Mouse (Mus musculus): ENCODE measurements around the gene Psrc1. TPM values are rescaled to one million over a fixed set of nuclear protein-coding genes. Genes with fewer than 3 reads are reported as not detected.
A peak's percentile ranks its signal among the peaks of the same experiment; 100 is the strongest.

The Psrc1 gene
- polyA plus RNA-seq, 1 experiment from 2014 or later: 81.5 TPM

DNA sequence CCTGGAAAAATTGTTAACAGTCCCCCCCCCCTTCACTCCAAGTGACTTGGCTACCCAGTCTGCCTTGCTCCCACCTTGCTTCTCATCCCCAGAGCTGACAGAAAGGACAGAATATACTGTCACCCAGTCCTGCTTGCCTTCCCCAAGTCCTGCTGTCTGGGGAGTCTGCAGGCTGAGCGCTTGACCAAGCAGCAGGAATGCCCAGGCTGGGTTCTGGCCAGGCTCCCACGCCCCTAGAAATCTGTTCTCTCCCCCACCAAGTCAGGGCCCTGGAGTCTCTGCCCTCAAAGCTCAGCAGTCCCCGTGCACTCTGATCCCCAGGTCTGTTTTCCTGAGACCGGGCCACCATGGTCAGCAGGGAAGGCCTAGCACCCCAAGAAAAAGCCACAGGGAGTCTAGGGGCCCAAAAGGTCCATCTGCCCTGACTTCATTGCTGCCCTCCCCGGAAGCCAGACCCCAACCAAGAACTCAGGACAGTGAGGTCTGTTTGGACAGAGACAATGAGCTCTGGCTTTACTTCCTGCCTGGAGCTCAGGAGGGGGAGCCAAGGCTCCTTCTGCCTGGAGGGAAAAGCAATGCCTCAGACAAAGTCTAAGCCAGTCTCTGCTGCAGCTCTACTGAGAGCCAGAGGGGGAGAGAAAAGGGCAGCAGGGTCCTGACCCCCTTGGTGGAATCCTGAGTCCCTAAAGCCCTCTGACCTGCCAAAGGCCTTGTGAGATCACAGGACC is 27.6 kb downstream of the Psrc1 start:
- H3K4me3 ChIP-seq: no peak overlapping the region
- 60% methylated on average over 5 of the region's 5 CpGs for WGBS
- H3K27me3 ChIP-seq: peaks cover 2% of the 10 kb centered on the region

DNA sequence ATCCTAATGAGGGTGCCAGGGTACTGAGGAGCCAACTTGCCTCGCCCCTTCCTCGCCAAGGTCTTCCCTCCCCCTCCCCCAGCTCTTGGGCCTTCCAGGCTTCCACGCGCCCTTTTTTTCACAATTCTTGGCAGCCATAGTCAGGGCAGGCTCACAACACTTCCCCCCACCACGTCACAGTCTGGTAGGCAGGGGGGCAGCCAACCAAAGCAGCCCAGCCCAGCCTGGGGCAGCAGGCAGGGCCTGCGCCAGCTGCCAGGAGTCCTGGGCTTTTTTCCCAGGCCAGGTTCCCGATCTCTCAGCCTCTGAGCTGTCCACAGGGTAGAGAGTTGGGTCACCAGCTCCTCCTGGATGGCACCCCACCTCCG is 28.1 kb downstream of the Psrc1 start:
- ATAC-seq (ENCODE audit: borderline replicate concordance, extremely low read depth, low FRiP score, low TSS enrichment): no peak
- Histone ChIP-seq H3K36me3 (peaks cover 23% of the 10 kb centered on the region), H3K4me1 (peaks cover 24% of the 10 kb centered on the region), H3K4me3 (no peak overlapping the region), H3K9me3 (no peaks in the 10 kb centered on the region), H3K27ac (peak overlapping the region; percentile 55), H3K27me3 (peaks cover 8% of the 10 kb centered on the region), H3K9ac (no peak overlapping the region), H3K4me2 (peak overlapping the region; percentile 30)
- WGBS: 66% methylated on average over 8 of the region's 8 CpGs

More for the DNA sequence above, 27.6 kb downstream of the Psrc1 start:
- Histone ChIP-seq H3K4me1 (peaks cover 24% of the 10 kb centered on the region), H3K27ac (peak overlapping the region; percentile 55), H3K9ac (no peak overlapping the region), H3K36me3 (peaks cover 23% of the 10 kb centered on the region), H3K9me3 (no peaks in the 10 kb centered on the region), H3K4me2 (peak overlapping the region; percentile 30)
- ATAC-seq (ENCODE audit: borderline replicate concordance, extremely low read depth, low FRiP score, low TSS enrichment): 0 out of 2 replicates have a peak, but pooled peaks have one; percentile 7

DNA sequence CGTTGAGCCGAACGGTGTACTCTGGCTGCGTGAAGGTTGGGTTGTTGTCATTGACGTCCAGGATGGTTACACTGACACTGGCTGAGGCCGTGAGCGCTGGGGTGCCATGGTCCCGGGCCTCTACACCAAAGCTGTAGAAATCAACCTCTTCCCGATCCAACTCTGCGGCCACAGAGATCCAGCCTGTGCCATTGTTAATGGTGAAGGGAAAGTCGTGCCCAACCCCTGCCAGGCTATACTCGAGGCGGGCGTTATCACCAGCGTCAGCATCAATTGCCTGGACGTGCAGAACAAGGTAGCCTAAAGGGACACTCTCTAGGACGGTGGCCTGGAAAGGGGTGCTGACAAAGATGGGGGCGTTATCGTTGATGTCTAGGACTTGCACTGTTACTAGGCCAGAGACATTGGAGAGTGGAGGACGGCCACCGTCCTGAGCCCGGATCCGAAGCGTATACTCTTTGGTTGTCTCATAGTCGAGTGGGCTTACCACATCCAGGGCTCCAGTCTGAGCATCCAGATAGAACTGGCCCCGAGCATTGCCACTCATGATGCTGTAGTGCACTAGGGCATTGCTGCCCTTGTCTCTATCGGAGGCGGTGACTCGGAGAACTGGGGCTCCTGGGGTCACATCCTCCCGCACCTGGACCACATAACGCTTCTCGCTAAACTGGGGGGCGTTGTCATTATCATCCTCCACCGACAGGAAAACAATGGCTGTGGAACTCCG is 30.2 kb downstream of the Psrc1 start:
- Histone ChIP-seq H3K9me3 (no peaks in the 10 kb centered on the region), H3K36me3 (peaks cover 23% of the 10 kb centered on the region), H3K27me3 (peaks cover 12% of the 10 kb centered on the region), H3K4me2 (no peak overlapping the region), H3K4me1 (peaks cover 24% of the 10 kb centered on the region), H3K4me3 (no peak overlapping the region), H3K27ac (no peak overlapping the region), H3K9ac (no peak overlapping the region)
- WGBS: 96% methylated on average over 35 of the region's 35 CpGs
- ATAC-seq (ENCODE audit: borderline replicate concordance, extremely low read depth, low FRiP score, low TSS enrichment): no peak

DNA sequence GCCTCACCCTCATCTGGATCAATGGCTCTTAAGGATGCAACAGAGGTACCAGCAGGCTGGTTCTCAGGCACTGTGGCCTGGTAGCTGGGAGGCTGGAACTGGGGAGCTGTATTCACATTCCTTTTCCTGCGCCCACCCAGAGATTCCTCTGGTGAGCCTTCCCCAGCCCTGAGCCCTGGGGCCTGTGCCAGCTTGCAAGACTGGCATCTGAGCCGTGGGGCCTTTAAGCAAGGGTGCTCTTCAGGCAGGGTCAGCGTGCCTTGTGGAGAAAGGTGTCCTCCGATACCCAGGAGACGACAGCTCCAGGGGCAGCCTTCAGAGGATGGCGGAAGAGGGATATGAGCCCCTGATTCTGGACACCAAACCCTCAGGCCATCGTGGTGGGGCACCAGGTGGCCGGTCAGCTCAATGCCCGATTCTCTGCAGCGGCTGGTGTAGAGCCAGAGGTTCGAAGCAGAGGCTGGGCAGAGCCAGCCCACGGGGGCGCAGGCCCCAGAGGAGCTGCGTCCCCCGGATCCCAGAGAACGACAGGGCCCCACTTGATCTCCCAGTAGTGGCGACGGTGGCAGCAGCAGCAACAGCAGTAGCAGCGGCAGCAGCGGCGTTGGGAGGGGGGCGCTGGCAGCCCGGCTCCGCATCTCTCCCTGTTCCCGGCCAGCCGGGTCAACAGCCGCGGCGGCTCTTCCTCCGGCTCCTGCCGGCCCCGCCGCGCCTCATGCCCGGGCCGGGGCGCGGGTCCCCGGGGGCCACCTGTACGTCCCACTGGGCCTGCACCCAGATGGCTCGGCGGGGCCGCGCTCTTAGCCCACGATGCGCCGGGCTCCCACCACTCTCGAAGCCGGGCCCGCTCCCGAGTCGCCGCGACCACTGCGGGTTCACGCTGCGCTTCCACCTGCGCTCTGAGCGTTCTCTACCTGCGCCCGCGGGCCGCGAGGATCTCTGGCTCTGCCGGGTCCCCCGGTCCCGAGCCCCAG is 31.5 kb downstream of the Psrc1 start, which contains the start of gene Celsr2:
Gene Celsr2, minus strand, starts transcription at position 696 of the 974 bp plus-strand sequence.
- H3K9me3 ChIP-seq: no peaks in the 10 kb centered on the region
- H3K27me3 ChIP-seq: peaks cover 12% of the 10 kb centered on the region
- ATAC-seq (ENCODE audit: borderline replicate concordance, extremely low read depth, low FRiP score, low TSS enrichment): peak; percentile 21; the same call in 1 of the 2 replicates
- H3K9ac ChIP-seq: peak within 1 kb of the TSS; percentile 56
- peak within 1 kb of the TSS; percentile 60 for H3K27ac ChIP-seq
- peak within 1 kb of the TSS; percentile 69 for H3K4me3 ChIP-seq
- peaks cover 24% of the 10 kb centered on the region for H3K4me1 ChIP-seq
- peaks cover 23% of the 10 kb centered on the region for H3K36me3 ChIP-seq
- H3K4me2 ChIP-seq: peak within 1 kb of the TSS; percentile 98
- WGBS: 5% methylated on average over 61 of the region's 67 CpGs

GRCm38 (mm10) chr3:108415831-108416223 is 32.2 kb downstream of the Psrc1 start:
- peaks cover 12% of the 10 kb centered on the region for H3K27me3 ChIP-seq
- H3K4me3 ChIP-seq: peak overlapping the region; percentile 69
- H3K36me3 ChIP-seq: peaks cover 23% of the 10 kb centered on the region
- H3K9me3 ChIP-seq: no peaks in the 10 kb centered on the region
- under 1% methylated on average over 48 of the region's 48 CpGs for WGBS
- H3K9ac ChIP-seq: peak overlapping the region; percentile 56
- H3K27ac ChIP-seq: peak overlapping the region; percentile 60
- peak; percentile 78; the same call in 1 of the 2 replicates for ATAC-seq (ENCODE audit: borderline replicate concordance, extremely low read depth, low FRiP score, low TSS enrichment)
- H3K4me2 ChIP-seq: peak overlapping the region; percentile 98
- peaks cover 20% of the 10 kb centered on the region for H3K4me1 ChIP-seq

DNA sequence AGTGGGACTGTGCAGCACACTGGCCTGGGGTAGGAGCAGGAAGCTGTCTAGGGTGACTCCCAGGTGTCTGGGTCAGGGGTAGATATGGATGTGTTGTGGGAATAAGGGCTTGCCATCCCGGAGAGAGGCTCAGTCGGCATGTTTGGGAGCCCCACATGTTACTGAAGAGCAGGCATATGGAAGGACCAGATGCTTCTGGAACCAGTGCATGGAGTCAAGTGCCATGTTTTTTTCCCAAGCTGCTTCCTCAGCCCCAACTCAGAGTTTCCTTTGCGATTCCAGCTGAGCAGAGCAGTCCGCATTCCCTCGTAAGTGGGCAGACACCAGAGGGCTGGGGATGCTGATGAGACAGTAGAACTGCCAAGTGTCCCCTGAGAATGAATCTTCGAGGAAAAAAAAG is 39.4 kb downstream of the Psrc1 start:
- H3K27me3 ChIP-seq: no peaks in the 10 kb centered on the region; the same call in 1 of the 2 replicates
- H3K27ac ChIP-seq: no peak overlapping the region
- no peak for ATAC-seq (ENCODE audit: borderline replicate concordance, extremely low read depth, low FRiP score, low TSS enrichment)
- no peak overlapping the region for H3K4me3 ChIP-seq
- 27% methylated on average over 6 of the region's 6 CpGs for WGBS
- no peak overlapping the region for H3K9ac ChIP-seq
- no peaks in the 10 kb centered on the region for H3K9me3 ChIP-seq
- H3K4me1 ChIP-seq: peaks cover 12% of the 10 kb centered on the region
- H3K36me3 ChIP-seq: peaks cover 31% of the 10 kb centered on the region
- H3K4me2 ChIP-seq: no peak overlapping the region

GRCm38 (mm10) chr3:108423844-108424801 is 40.5 kb downstream of the Psrc1 start:
- Histone ChIP-seq H3K27me3 (no peaks in the 10 kb centered on the region), H3K4me2 (peak overlapping the region; percentile 37), H3K9ac (no peak overlapping the region), H3K9me3 (no peaks in the 10 kb centered on the region), H3K4me1 (peaks cover 12% of the 10 kb centered on the region), H3K27ac (no peak overlapping the region), H3K36me3 (peaks cover 42% of the 10 kb centered on the region), H3K4me3 (no peak overlapping the region)
- peak; percentile 75 for ATAC-seq (ENCODE audit: borderline replicate concordance, extremely low read depth, low FRiP score, low TSS enrichment)
- 20% methylated on average over 11 of the region's 11 CpGs for WGBS

DNA sequence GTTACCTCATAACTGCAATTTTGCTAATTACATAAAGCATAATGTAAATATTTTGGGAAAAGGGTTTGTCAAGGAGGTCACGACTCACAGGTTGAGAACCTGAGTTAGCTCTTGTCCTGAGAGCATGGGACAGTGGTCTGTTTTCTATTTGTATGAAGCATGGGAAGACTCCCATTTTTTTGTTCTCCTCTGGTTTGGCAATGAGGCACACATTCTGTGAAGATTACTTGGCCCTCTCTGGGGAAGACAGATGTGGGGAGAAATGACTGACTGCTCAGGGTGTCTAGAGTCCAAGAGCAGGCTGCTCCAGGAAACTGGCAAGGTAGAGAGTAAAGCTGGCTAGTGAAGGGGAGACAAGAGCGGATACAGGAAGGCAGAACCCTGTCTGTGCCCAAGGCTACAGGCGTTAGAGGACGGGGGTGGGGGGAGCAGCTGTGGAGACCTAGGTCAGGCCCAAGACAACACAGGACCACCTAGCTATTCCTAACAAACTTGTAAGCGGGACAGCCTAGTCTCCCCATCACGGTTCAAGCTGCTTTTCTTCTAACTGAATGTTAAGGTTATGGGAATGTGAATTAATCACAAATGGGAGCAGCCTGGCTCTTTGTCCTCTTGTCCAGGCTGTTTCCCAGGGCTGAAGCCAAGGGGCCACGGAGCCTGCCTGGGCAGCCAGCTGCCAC is 41.4 kb downstream of the Psrc1 start:
- H3K36me3 ChIP-seq: peaks cover 51% of the 10 kb centered on the region
- no peak overlapping the region for H3K27ac ChIP-seq
- no peaks in the 10 kb centered on the region for H3K9me3 ChIP-seq
- no peak for ATAC-seq (ENCODE audit: borderline replicate concordance, extremely low read depth, low FRiP score, low TSS enrichment)
- peaks cover 12% of the 10 kb centered on the region for H3K4me1 ChIP-seq
- no peaks in the 10 kb centered on the region for H3K27me3 ChIP-seq
- no peak overlapping the region for H3K9ac ChIP-seq
- 67% methylated on average over 7 of the region's 7 CpGs for WGBS
- no peak overlapping the region for H3K4me2 ChIP-seq
- no peak overlapping the region for H3K4me3 ChIP-seq

GRCm38 (mm10) chr3:108425624-108426018 is 42.0 kb downstream of the Psrc1 start:
- Histone ChIP-seq H3K4me1 (peaks cover 12% of the 10 kb centered on the region), H3K4me2 (no peak overlapping the region), H3K9ac (no peak overlapping the region), H3K27me3 (no peaks in the 10 kb centered on the region), H3K9me3 (no peaks in the 10 kb centered on the region), H3K36me3 (peaks cover 54% of the 10 kb centered on the region), H3K4me3 (no peak overlapping the region), H3K27ac (no peak overlapping the region)
- WGBS: 81% methylated on average over 6 of the region's 6 CpGs
- no peak for ATAC-seq (ENCODE audit: borderline replicate concordance, extremely low read depth, low FRiP score, low TSS enrichment)

DNA sequence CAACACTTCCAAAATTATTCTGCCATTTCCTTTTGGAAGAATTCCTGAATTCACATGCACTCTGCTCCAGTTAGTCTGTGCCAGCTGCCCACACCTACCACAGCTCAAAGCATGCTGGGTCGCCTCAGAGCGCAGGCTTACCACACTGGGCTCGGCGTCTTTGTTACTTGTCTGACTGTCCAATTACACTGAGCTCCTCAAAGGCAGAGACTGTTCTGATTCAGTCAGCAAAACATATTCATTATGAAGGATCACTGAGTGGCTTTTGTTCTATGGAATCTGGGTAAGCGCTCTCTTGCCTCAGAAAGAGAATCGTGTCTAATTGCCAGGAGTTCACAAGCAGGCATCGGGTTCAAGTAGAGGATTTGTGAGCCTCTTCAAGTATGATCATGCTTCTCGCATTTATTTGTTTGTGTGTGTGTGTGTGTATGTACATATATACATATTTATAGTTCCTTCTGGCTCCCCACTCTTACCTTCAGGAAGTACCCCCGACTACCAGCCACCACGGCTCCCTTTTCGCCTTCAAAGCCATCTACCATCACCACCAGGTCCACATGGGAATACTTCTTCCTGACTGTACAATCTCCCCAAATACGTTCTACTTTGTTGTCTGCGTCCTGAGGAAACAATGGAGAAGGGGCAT is 49.0 kb downstream of the Psrc1 start:
- Histone ChIP-seq H3K27ac (no peak overlapping the region), H3K9me3 (no peaks in the 10 kb centered on the region), H3K27me3 (no peaks in the 10 kb centered on the region), H3K4me1 (no peaks in the 10 kb centered on the region), H3K9ac (no peak overlapping the region), H3K4me3 (no peak overlapping the region), H3K36me3 (peaks cover 77% of the 10 kb centered on the region), H3K4me2 (no peak overlapping the region)
- no peak for ATAC-seq (ENCODE audit: borderline replicate concordance, extremely low read depth, low FRiP score, low TSS enrichment)
- 91% methylated on average over 13 of the region's 13 CpGs for WGBS
